Mouse (Mus musculus): ENCODE results near the gene Itga2.

Gene Itga2

GRCm38 (mm10) chr13:114931775-114932294, at the start of gene Itga2:
Gene Itga2, minus strand, starts transcription at chr13:114932100.
- DNase-seq (ENCODE audit: low read depth, low spot score): peak; percentile 66

GRCm38 (mm10) chr13:114980831-114981419, 49.0 kb upstream of the Itga2 start:
- DNase-seq (ENCODE audit: low read depth, low spot score): peak; percentile 75

- DNase-seq (ENCODE audit: low read depth, low spot score): no peak
These were observed 42.7 kb upstream of the Itga2 start for GRCm38 (mm10) chr13:114974484-114975042.

- no peak for DNase-seq (ENCODE audit: low read depth, low spot score)
These were observed 40.0 kb upstream of the Itga2 start for GRCm38 (mm10) chr13:114971905-114972304.

GRCm38 (mm10) chr13:114964233-114964632, 32.3 kb upstream of the Itga2 start:
- peak; percentile 75 for DNase-seq (ENCODE audit: low read depth, low spot score)

GRCm38 (mm10) chr13:114954516-114954915, 22.6 kb upstream of the Itga2 start:
- DNase-seq (ENCODE audit: low read depth, low spot score): no peak

GRCm38 (mm10) chr13:114933541-114933940, 1.6 kb upstream of the Itga2 start:
- no peak for DNase-seq (ENCODE audit: low read depth, low spot score)

GRCm38 (mm10) chr13:114930996-114931649, 777 bp downstream of the Itga2 start:
- DNase-seq (ENCODE audit: low read depth, low spot score): peak; percentile 12

- DNase-seq (ENCODE audit: low read depth, low spot score): no peak
These were observed 7.1 kb downstream of the Itga2 start for GRCm38 (mm10) chr13:114924785-114925184.

GRCm38 (mm10) chr13:114923331-114923730, 8.6 kb downstream of the Itga2 start:
- DNase-seq (ENCODE audit: low read depth, low spot score): no peak

- no peak for DNase-seq (ENCODE audit: low read depth, low spot score)
These were observed 16.1 kb downstream of the Itga2 start for GRCm38 (mm10) chr13:114915767-114916166.

GRCm38 (mm10) chr13:114914963-114915362, 16.9 kb downstream of the Itga2 start:
- DNase-seq (ENCODE audit: low read depth, low spot score): no peak

GRCm38 (mm10) chr13:114914559-114914958, 17.3 kb downstream of the Itga2 start:
- DNase-seq (ENCODE audit: low read depth, low spot score): no peak

- DNase-seq (ENCODE audit: low read depth, low spot score): no peak
These were observed 21.3 kb downstream of the Itga2 start for GRCm38 (mm10) chr13:114910629-114911028.

- DNase-seq (ENCODE audit: low read depth, low spot score): no peak
These were observed 22.4 kb downstream of the Itga2 start for GRCm38 (mm10) chr13:114909514-114909913.

- DNase-seq (ENCODE audit: low read depth, low spot score): no peak
These were observed 24.0 kb downstream of the Itga2 start for GRCm38 (mm10) chr13:114907876-114908275.

GRCm38 (mm10) chr13:114896751-114897386, 35.0 kb downstream of the Itga2 start:
- no peak for DNase-seq (ENCODE audit: low read depth, low spot score)

GRCm38 (mm10) chr13:114895896-114896295, 36.0 kb downstream of the Itga2 start:
- no peak for DNase-seq (ENCODE audit: low read depth, low spot score)

GRCm38 (mm10) chr13:114894718-114895117, 37.2 kb downstream of the Itga2 start:
- no peak for DNase-seq (ENCODE audit: low read depth, low spot score)

GRCm38 (mm10) chr13:114891655-114892054, 40.2 kb downstream of the Itga2 start:
- no peak for DNase-seq (ENCODE audit: low read depth, low spot score)

GRCm38 (mm10) chr13:114887695-114888094, 44.2 kb downstream of the Itga2 start:
- DNase-seq (ENCODE audit: low read depth, low spot score): no peak

GRCm38 (mm10) chr13:114887293-114887692, 44.6 kb downstream of the Itga2 start:
- no peak for DNase-seq (ENCODE audit: low read depth, low spot score)
